Mouse (Mus musculus): ENCODE data around the gene Fgfr2. TPM values are rescaled to one million over a fixed set of nuclear protein-coding genes. Genes with fewer than 3 reads are reported as not detected.

Fgfr2 gene
- polyA plus RNA-seq, 1 experiment from 2014 or later = 86.9 TPM

DNA sequence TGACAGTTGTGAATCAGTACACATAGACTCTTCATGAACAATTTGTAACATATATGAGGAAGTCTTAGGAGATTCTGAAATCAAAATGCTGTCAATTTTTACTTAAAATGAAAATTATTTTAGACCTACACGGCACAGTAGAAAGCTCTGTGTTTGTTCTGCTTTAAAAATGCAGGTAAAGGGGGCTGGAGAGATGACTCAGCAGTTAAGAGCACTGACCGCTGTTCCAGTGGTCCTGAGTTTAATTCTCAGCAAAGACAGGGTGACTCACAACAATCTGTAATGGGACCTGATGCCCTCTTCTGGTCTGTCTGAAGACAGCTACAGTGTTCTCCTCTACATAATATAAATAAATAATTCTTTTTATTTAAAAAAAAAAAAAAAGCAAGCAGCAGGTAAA lies 157.4 kb downstream of the Fgfr2 start:
- no peak overlapping the region for H3K4me2 ChIP-seq (ENCODE audit: low read depth)
- 86% methylated on average over 2 of the region's 2 CpGs for WGBS
- no peak for ATAC-seq (ENCODE audit: insufficient read depth, low FRiP score, low TSS enrichment)

DNA sequence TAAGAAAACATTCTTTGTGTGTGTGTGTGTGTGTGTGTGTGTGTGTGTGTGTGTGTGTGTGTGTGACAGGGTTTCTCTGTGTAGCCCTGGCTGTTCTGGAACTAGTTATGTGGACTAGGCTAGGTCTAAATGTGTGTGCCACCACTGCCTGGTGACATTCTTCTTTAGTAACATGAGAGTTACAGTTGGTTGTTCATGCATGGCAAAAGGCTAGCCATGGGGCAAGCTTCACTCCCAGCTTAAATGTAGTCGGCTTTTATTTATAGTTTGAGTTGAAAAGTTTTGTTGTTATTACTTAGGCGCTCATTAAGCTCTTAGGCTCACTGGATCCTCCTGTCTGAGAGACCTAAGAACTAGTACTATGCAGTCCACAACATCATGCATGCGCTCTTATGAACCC lies 158.8 kb downstream of the Fgfr2 start:
- Histone ChIP-seq H3K27me3 (ENCODE audit: control insufficient read depth, insufficient read depth, low read length) (no peaks in the 10 kb centered on the region), H3K4me1 (ENCODE audit: control insufficient read depth, insufficient read depth, low read length) (no peaks in the 10 kb centered on the region), H3K4me3 (ENCODE audit: low read depth, low read length) (no peak overlapping the region), H3K36me3 (ENCODE audit: control insufficient read depth, insufficient read depth, low read length) (no peaks in the 10 kb centered on the region), H3K4me2 (ENCODE audit: low read depth) (no peak overlapping the region), H3K9ac (ENCODE audit: low read length) (no peak overlapping the region), H3K9me3 (ENCODE audit: control insufficient read depth, low read length) (no peaks in the 10 kb centered on the region), H3K27ac (ENCODE audit: low read depth, low read length) (no peak overlapping the region)
- DNase-seq (ENCODE audit: low spot score) = no peak
- ATAC-seq (ENCODE audit: insufficient read depth, low FRiP score, low TSS enrichment) = no peak
- WGBS = 93% methylated on average over 3 of the region's 3 CpGs

More for the DNA sequence above, 157.4 kb downstream of the Fgfr2 start:
- DNase-seq (ENCODE audit: low spot score) = no peak
- no peak overlapping the region for H3K4me3 ChIP-seq (ENCODE audit: low read depth, low read length)
- no peaks in the 10 kb centered on the region for H3K9me3 ChIP-seq (ENCODE audit: control insufficient read depth, low read length)
- H3K4me1 ChIP-seq (ENCODE audit: control insufficient read depth, insufficient read depth, low read length) = no peaks in the 10 kb centered on the region
- no peaks in the 10 kb centered on the region for H3K36me3 ChIP-seq (ENCODE audit: control insufficient read depth, insufficient read depth, low read length)
- H3K27me3 ChIP-seq (ENCODE audit: control insufficient read depth, insufficient read depth, low read length) = no peaks in the 10 kb centered on the region
- H3K9ac ChIP-seq (ENCODE audit: low read length) = no peak overlapping the region
- H3K27ac ChIP-seq (ENCODE audit: low read depth, low read length) = no peak overlapping the region

DNA sequence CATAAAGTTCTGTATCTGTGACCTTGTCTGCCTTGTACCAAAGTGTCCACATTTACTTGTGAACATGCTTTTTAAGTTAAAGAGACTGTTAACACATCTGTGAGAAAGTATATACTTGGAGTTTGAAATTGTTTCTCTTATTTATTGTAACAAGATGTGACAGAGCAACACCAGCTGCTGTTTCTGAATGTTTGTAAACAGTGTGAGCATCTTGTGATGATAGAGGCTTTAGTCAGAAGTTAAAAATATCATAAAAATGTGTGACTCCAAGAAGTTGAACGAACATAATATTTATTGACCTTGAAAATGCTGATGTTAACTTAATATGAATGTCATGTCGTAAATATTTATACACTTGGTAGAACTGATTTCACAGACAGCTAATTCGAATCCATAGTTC lies 172.5 kb downstream of the Fgfr2 start:
- Histone ChIP-seq H3K27me3 (ENCODE audit: control insufficient read depth, insufficient read depth, low read length) (no peaks in the 10 kb centered on the region), H3K4me3 (ENCODE audit: low read depth, low read length) (no peak overlapping the region), H3K9me3 (ENCODE audit: control insufficient read depth, low read length) (no peaks in the 10 kb centered on the region), H3K9ac (ENCODE audit: low read length) (no peak overlapping the region), H3K4me2 (ENCODE audit: low read depth) (no peak overlapping the region), H3K27ac (ENCODE audit: low read depth, low read length) (no peak overlapping the region), H3K4me1 (ENCODE audit: control insufficient read depth, insufficient read depth, low read length) (no peaks in the 10 kb centered on the region), H3K36me3 (ENCODE audit: control insufficient read depth, insufficient read depth, low read length) (no peaks in the 10 kb centered on the region)
- no peak for DNase-seq (ENCODE audit: low spot score)
- WGBS = 93% methylated on average over 3 of the region's 3 CpGs
- ATAC-seq (ENCODE audit: insufficient read depth, low FRiP score, low TSS enrichment) = no peak

DNA sequence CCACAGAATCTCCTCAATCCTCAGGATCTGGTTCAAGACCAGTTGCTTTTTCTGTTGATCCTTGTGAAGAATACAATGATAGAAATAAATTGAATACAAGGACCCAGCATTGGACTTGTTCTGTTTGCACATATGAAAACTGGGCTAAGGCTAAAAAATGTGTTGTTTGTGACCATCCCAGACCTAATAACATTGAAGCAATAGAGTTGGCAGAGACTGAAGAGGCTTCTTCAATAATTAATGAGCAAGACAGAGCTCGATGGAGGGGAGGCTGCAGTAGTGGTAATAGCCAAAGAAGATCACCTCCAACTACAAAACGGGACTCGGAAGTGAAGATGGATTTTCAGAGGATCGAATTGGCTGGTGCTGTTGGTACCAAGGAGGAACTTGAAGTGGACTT lies 173.2 kb downstream of the Fgfr2 start:
- no peak overlapping the region for H3K27ac ChIP-seq (ENCODE audit: low read depth, low read length)
- DNase-seq (ENCODE audit: low spot score) = no peak
- no peaks in the 10 kb centered on the region for H3K4me1 ChIP-seq (ENCODE audit: control insufficient read depth, insufficient read depth, low read length)
- H3K4me3 ChIP-seq (ENCODE audit: low read depth, low read length) = no peak overlapping the region
- 89% methylated on average over 4 of the region's 4 CpGs for WGBS
- H3K9ac ChIP-seq (ENCODE audit: low read length) = no peak overlapping the region
- H3K36me3 ChIP-seq (ENCODE audit: control insufficient read depth, insufficient read depth, low read length) = no peaks in the 10 kb centered on the region
- H3K9me3 ChIP-seq (ENCODE audit: control insufficient read depth, low read length) = no peaks in the 10 kb centered on the region
- ATAC-seq (ENCODE audit: insufficient read depth, low FRiP score, low TSS enrichment) = no peak
- H3K4me2 ChIP-seq (ENCODE audit: low read depth) = no peak overlapping the region
- no peaks in the 10 kb centered on the region for H3K27me3 ChIP-seq (ENCODE audit: control insufficient read depth, insufficient read depth, low read length)

DNA sequence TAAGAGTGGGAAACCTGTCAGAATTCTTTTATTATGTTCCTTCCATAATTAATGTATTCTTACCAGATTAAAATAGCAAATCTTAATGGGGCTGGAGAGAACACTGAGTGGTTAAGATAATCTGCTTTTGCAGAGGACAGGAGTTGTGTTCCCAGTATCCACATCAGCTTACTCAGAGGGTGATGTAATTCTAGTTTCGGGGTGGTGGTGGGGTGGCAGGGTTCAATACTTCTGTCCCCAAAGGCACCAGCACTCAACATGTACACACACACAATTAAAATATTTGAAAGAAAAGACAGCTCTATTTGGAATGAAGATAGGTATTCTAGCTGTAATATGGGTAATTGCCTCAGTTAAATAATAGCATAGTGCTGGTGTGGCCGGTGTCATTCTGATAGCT lies 182.6 kb downstream of the Fgfr2 start:
- 94% methylated on average over 2 of the region's 2 CpGs for WGBS
- DNase-seq (ENCODE audit: low spot score) (no peak), ATAC-seq (ENCODE audit: insufficient read depth, low FRiP score, low TSS enrichment) (no peak)
- Histone ChIP-seq H3K27me3 (ENCODE audit: control insufficient read depth, insufficient read depth, low read length) (no peaks in the 10 kb centered on the region), H3K4me1 (ENCODE audit: control insufficient read depth, insufficient read depth, low read length) (no peaks in the 10 kb centered on the region), H3K4me3 (ENCODE audit: low read depth, low read length) (no peak overlapping the region), H3K36me3 (ENCODE audit: control insufficient read depth, insufficient read depth, low read length) (no peaks in the 10 kb centered on the region), H3K9me3 (ENCODE audit: control insufficient read depth, low read length) (no peaks in the 10 kb centered on the region), H3K27ac (ENCODE audit: low read depth, low read length) (no peak overlapping the region), H3K9ac (ENCODE audit: low read length) (no peak overlapping the region), H3K4me2 (ENCODE audit: low read depth) (no peak overlapping the region)

DNA sequence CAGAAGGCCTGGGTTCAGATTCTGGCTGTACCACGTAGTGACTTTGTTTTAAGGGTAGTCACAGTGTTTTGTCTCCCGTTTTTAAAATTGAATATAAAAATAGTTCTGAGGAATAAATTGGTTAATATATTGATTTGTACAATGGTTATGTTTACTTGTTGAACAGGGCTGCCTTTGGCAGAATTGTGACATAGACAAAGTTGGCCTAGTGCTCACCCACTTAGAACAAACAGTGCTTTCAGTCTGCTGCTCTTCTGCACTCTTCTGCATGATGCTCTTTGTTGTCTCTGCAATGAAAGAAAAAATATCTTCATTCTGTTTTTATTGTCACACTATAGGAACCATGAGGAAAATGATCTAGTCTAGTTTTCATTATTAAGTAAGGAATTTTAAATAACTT lies 184.0 kb downstream of the Fgfr2 start:
- no peaks in the 10 kb centered on the region for H3K27me3 ChIP-seq (ENCODE audit: control insufficient read depth, insufficient read depth, low read length)
- H3K27ac ChIP-seq (ENCODE audit: low read depth, low read length) = no peak overlapping the region
- no peak overlapping the region for H3K4me3 ChIP-seq (ENCODE audit: low read depth, low read length)
- no peaks in the 10 kb centered on the region for H3K9me3 ChIP-seq (ENCODE audit: control insufficient read depth, low read length)
- ATAC-seq (ENCODE audit: insufficient read depth, low FRiP score, low TSS enrichment) (no peak), DNase-seq (ENCODE audit: low spot score) (no peak)
- H3K4me1 ChIP-seq (ENCODE audit: control insufficient read depth, insufficient read depth, low read length) = no peaks in the 10 kb centered on the region
- no peak overlapping the region for H3K9ac ChIP-seq (ENCODE audit: low read length)
- 82% methylated on average over 2 of the region's 2 CpGs for WGBS
- no peak overlapping the region for H3K4me2 ChIP-seq (ENCODE audit: low read depth)
- H3K36me3 ChIP-seq (ENCODE audit: control insufficient read depth, insufficient read depth, low read length) = no peaks in the 10 kb centered on the region

DNA sequence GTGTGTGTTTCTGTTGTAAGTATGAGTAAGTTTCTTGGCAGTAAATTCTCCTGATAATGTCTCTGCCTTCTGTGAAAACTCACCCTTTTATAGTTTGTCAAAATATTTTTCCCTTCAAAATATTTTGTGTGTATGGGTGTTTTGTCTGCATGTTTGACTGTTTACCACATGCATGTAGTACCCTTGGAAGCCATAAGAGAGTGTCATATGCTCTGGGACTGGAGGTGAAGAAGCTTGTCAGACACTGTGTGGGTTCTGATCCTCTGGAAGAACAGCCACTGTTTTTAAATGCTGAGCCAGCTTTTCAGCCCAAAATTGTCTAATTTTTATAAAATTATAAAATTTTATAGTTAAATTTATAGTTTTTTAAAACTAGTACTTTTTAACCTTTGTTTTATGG lies 188.4 kb downstream of the Fgfr2 start:
- no peak overlapping the region for H3K4me2 ChIP-seq (ENCODE audit: low read depth)
- no peak for ATAC-seq (ENCODE audit: insufficient read depth, low FRiP score, low TSS enrichment)
- H3K4me1 ChIP-seq (ENCODE audit: control insufficient read depth, insufficient read depth, low read length) = peaks cover 8% of the 10 kb centered on the region; the same call in 1 of the 2 replicates

DNA sequence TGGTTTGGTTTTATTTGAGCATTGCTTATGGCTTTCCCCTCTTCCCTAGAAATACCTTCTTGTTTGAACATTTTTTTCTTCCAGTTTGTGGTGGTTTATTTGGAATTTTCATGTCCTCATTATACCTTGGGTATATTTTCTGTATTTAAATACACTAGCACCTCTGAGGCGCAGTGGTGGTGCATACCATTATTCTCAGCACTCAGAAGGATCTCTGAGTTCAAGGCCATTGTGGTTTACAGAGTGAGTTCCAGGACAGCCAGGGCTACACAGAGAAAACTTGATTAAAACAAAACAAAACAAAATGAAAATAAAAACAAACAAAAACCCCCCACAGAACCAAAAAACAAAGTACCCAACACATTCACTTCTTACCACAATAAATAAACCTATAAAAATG lies 189.8 kb downstream of the Fgfr2 start:
- Histone ChIP-seq H3K36me3 (ENCODE audit: control insufficient read depth, insufficient read depth, low read length) (no peaks in the 10 kb centered on the region), H3K4me1 (ENCODE audit: control insufficient read depth, insufficient read depth, low read length) (peaks cover 8% of the 10 kb centered on the region; the same call in 1 of the 2 replicates), H3K4me3 (ENCODE audit: low read depth, low read length) (no peak overlapping the region), H3K27me3 (ENCODE audit: control insufficient read depth, insufficient read depth, low read length) (no peaks in the 10 kb centered on the region), H3K9me3 (ENCODE audit: control insufficient read depth, low read length) (no peaks in the 10 kb centered on the region), H3K9ac (ENCODE audit: low read length) (no peak overlapping the region), H3K4me2 (ENCODE audit: low read depth) (no peak overlapping the region), H3K27ac (ENCODE audit: low read depth, low read length) (no peak overlapping the region)
- DNase-seq (ENCODE audit: low spot score) = no peak
- ATAC-seq (ENCODE audit: insufficient read depth, low FRiP score, low TSS enrichment) = no peak
- 94% methylated on average over 1 of the region's 1 CpGs for WGBS

More for the DNA sequence above, 188.4 kb downstream of the Fgfr2 start:
- H3K4me3 ChIP-seq (ENCODE audit: low read depth, low read length) = no peak overlapping the region
- no peaks in the 10 kb centered on the region for H3K9me3 ChIP-seq (ENCODE audit: control insufficient read depth, low read length)
- no peak for DNase-seq (ENCODE audit: low spot score)
- no peaks in the 10 kb centered on the region for H3K36me3 ChIP-seq (ENCODE audit: control insufficient read depth, insufficient read depth, low read length)
- no peak overlapping the region for H3K9ac ChIP-seq (ENCODE audit: low read length)
- H3K27ac ChIP-seq (ENCODE audit: low read depth, low read length) = no peak overlapping the region
- H3K27me3 ChIP-seq (ENCODE audit: control insufficient read depth, insufficient read depth, low read length) = no peaks in the 10 kb centered on the region

DNA sequence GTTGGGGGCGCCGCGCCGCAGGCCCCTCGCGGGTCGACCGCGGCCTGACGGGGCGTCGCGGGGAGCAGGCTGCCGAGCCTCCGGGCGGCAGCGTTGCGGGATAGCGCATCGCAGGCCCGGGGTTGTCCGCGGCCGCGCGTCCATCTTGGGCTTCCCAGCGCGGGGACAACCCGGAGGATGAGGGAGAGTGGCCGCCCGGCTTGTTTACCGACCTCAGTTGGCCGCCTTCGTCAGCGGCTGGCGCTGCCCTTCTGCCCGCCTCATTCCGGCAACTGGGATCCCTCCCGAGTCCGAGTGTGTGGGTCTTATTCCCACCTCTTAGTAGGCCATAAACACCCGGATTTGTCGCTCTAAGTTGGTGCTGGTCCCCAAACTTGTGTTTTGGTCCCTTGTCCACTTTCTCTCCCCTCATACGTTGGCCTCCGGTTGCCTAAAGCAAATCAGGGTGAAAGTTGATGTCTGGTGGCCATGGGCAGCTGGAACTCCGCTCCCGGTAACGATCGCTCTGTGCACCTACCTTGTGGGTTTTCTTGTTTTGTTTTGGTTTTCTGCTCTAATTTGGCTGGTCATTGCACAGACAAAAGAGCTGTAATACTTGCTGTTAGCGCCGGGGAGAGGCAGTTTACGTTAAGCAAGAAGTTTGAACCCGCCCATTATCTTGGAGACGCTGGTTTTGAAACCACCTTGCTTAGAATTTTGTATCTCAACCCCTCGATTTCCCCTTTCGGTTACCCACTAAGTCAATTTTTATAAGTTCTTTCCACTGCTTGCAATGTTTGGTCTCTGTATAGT lies 191.4 kb downstream of the Fgfr2 start:
- Histone ChIP-seq H3K36me3 (ENCODE audit: control insufficient read depth, insufficient read depth, low read length) (no peaks in the 10 kb centered on the region), H3K4me2 (ENCODE audit: low read depth) (peak overlapping the region; percentile 75), H3K27me3 (ENCODE audit: control insufficient read depth, insufficient read depth, low read length) (no peaks in the 10 kb centered on the region), H3K27ac (ENCODE audit: low read depth, low read length) (peak overlapping the region; percentile 97), H3K4me1 (ENCODE audit: control insufficient read depth, insufficient read depth, low read length) (peaks cover 8% of the 10 kb centered on the region; the same call in 1 of the 2 replicates), H3K4me3 (ENCODE audit: low read depth, low read length) (peak overlapping the region; percentile 99), H3K9ac (ENCODE audit: low read length) (peak overlapping the region; percentile 93), H3K9me3 (ENCODE audit: control insufficient read depth, low read length) (no peaks in the 10 kb centered on the region)
- under 1% methylated on average over 39 of the region's 55 CpGs for WGBS
- ATAC-seq (ENCODE audit: insufficient read depth, low FRiP score, low TSS enrichment) (peak; percentile 18; the same call in 1 of the 2 replicates), DNase-seq (ENCODE audit: low spot score) (peak; percentile 55)
